Mouse (Mus musculus) adrenal gland, postnatal 4 days (tissue): Measurements from ENCODE around the gene Ralgps1. TPM values are rescaled to one million over a fixed set of nuclear protein-coding genes. Genes with fewer than 3 reads are reported as not detected.
A peak's percentile ranks its signal among the peaks of the same experiment; 100 is the strongest.
"Not testable (repeated sequence)": the region's sequence is repeated elsewhere in the genome, so short reads cannot be mapped to it uniquely, and the experiment has no call there.

Source experiments
- DNase-seq, 2 experiments: peaks; one replicate each; pipeline ENCODE4 v3.0.0; 2021 to 2022; ENCODE audit warnings: low spot score in 2 of 2, mixed read lengths in 2 of 2
- total RNA-seq, 2 experiments: library from RNA; stranded (reverse); gene quantifications; 2 replicates each; pipeline ENCODE4 v1.2.3; 2021

Gene Ralgps1
- total RNA-seq, 2 experiments from 2014 or later, result 7.6 to 10.1 TPM

GRCm38 (mm10) chr2:33323799-33324595 is 47.3 kb downstream of the Ralgps1 start:
- no peak for DNase-seq

- not testable (repeated sequence) for DNase-seq
These were observed 48.2 kb downstream of the Ralgps1 start for GRCm38 (mm10) chr2:33323043-33323625.

GRCm38 (mm10) chr2:33321641-33322040 is 49.6 kb downstream of the Ralgps1 start:
- DNase-seq, result no peak

GRCm38 (mm10) chr2:33321031-33321430 is 50.3 kb downstream of the Ralgps1 start:
- no peak for DNase-seq

- no peak for DNase-seq
These were observed 50.7 kb downstream of the Ralgps1 start for GRCm38 (mm10) chr2:33320568-33320967.

- DNase-seq, result no peak
These were observed 51.4 kb downstream of the Ralgps1 start for GRCm38 (mm10) chr2:33319934-33320333.

GRCm38 (mm10) chr2:33319455-33319854 is 51.8 kb downstream of the Ralgps1 start:
- DNase-seq, result no peak

GRCm38 (mm10) chr2:33318491-33318964 is 52.8 kb downstream of the Ralgps1 start:
- no peak for DNase-seq

GRCm38 (mm10) chr2:33316516-33316915 is 54.8 kb downstream of the Ralgps1 start:
- DNase-seq, result peak; percentile 43 to 54

- DNase-seq, result no peak
These were observed 55.3 kb downstream of the Ralgps1 start for GRCm38 (mm10) chr2:33316063-33316405.

GRCm38 (mm10) chr2:33315233-33316062 is 55.8 kb downstream of the Ralgps1 start:
- no peak for DNase-seq

GRCm38 (mm10) chr2:33309426-33309825 is 61.9 kb downstream of the Ralgps1 start:
- DNase-seq, result no peak

- DNase-seq, result no peak
These were observed 64.7 kb downstream of the Ralgps1 start for GRCm38 (mm10) chr2:33306565-33306964.

GRCm38 (mm10) chr2:33303416-33303947 is 67.8 kb downstream of the Ralgps1 start:
- no peak for DNase-seq

GRCm38 (mm10) chr2:33302828-33303227 is 68.5 kb downstream of the Ralgps1 start:
- DNase-seq, result no peak

- no peak for DNase-seq
These were observed 68.9 kb downstream of the Ralgps1 start for GRCm38 (mm10) chr2:33302405-33302804.

GRCm38 (mm10) chr2:33300371-33301046 is 70.8 kb downstream of the Ralgps1 start:
- no peak for DNase-seq

- no peak for DNase-seq
These were observed 72.4 kb downstream of the Ralgps1 start for GRCm38 (mm10) chr2:33298928-33299327.

- no peak for DNase-seq
These were observed 76.2 kb downstream of the Ralgps1 start for GRCm38 (mm10) chr2:33295115-33295514.

- no peak for DNase-seq
These were observed 79.2 kb downstream of the Ralgps1 start for GRCm38 (mm10) chr2:33292057-33292456.

- no peak for DNase-seq
These were observed 80.8 kb downstream of the Ralgps1 start for GRCm38 (mm10) chr2:33290491-33290890.
